Comparison of ENCODE assay signal across 27 mouse cellular contexts in genomic region chr13:73990325-73990724, GRCm38 (mm10). TPM values are rescaled to one million over a fixed set of nuclear protein-coding genes. Genes with fewer than 3 reads are reported as not detected.
DNase-seq lines count a peak whose midpoint lies in the region; ATAC-seq lines count a peak whose summit lies in the region.
"Had no signal": no experiment of that assay in that cellular context is flagged by ENCODE, and none has a peak within 500 bp of the region (broad histone marks: within the 10 kb centered on the region; RNA-seq: fewer than 3 reads in every experiment).

No protein-coding gene starts in this region.

- intact Hi-C loops in left cerebral cortex, postnatal 25 days (cut with DNase I) = no loop called here
- intact Hi-C loops in left cerebral cortex, postnatal 10 days (cut with DNase I) = no loop called here

- H3K4me1 ChIP-seq in liver, embryonic 11.5 days (replicated peaks; ENCODE audit: control insufficient read depth, insufficient read depth, low read length) = no peaks in the 10 kb centered on the region; the same call in none of the 2 replicates
- no peaks in the 10 kb centered on the region for H3K4me1 ChIP-seq in intestine, embryonic 15.5 days (replicated peaks)
- H3K4me1 ChIP-seq in liver, embryonic 16.5 days (ENCODE audit: control insufficient read depth, low read depth, low read length) = peaks cover 14% of the 10 kb centered on the region
- H3K4me1 ChIP-seq: embryonic facial prominence, embryonic 12.5 days; limb, embryonic 12.5 days; lung, embryonic 15.5 days; midbrain, embryonic 12.5 days; neural tube, embryonic 13.5 days had no signal

- no peaks in the 10 kb centered on the region for H3K27me3 ChIP-seq in liver, embryonic 11.5 days (replicated peaks; ENCODE audit: control insufficient read depth, insufficient read depth, low read length)
- H3K27me3 ChIP-seq in intestine, embryonic 15.5 days (replicated peaks) = no peaks in the 10 kb centered on the region
- no peaks in the 10 kb centered on the region for H3K27me3 ChIP-seq in liver, embryonic 16.5 days (ENCODE audit: control insufficient read depth, insufficient read depth, low read depth, low read length)
- H3K27me3 ChIP-seq: embryonic facial prominence, embryonic 12.5 days; limb, embryonic 12.5 days; lung, embryonic 15.5 days; midbrain, embryonic 12.5 days; neural tube, embryonic 13.5 days had no signal

- no peaks in the 10 kb centered on the region for H3K36me3 ChIP-seq in liver, embryonic 11.5 days (ENCODE audit: control insufficient read depth, insufficient read depth, low read length)
- no peaks in the 10 kb centered on the region for H3K36me3 ChIP-seq in intestine, embryonic 15.5 days
- no peaks in the 10 kb centered on the region for H3K36me3 ChIP-seq in liver, embryonic 16.5 days (ENCODE audit: control insufficient read depth, insufficient read depth)
- H3K36me3 ChIP-seq: embryonic facial prominence, embryonic 12.5 days; limb, embryonic 12.5 days; lung, embryonic 15.5 days; midbrain, embryonic 12.5 days; neural tube, embryonic 13.5 days had no signal

- H3K27ac ChIP-seq in liver, embryonic 11.5 days (ENCODE audit: low read depth, low read length) = no peak overlapping the region
- no peak overlapping the region for H3K27ac ChIP-seq in intestine, embryonic 15.5 days
- H3K27ac ChIP-seq in liver, embryonic 16.5 days (ENCODE audit: low read length) = peak overlapping the region; percentile 55; the same call in 1 of the 2 replicates
- H3K27ac ChIP-seq: embryonic facial prominence, embryonic 12.5 days; hindbrain, postnatal 0 days; limb, embryonic 12.5 days; lung, embryonic 15.5 days; macrophage; midbrain, embryonic 12.5 days; neural tube, embryonic 13.5 days had no signal

- ATAC-seq in liver, embryonic 11.5 days (replicated peaks; ENCODE audit: low FRiP score) = peak; percentile 53
- ATAC-seq in intestine, embryonic 15.5 days = peak; percentile 66
- ATAC-seq in liver, embryonic 16.5 days (ENCODE audit: low read depth) = peak; percentile 37
- ATAC-seq in CD4-positive, CD25-positive, alpha-beta regulatory T cell, adult 4 months = no peak

- WGBS in liver, embryonic 11.5 days = 69% methylated on average over 5 of the region's 5 CpGs
- WGBS in intestine, embryonic 15.5 days = 69% methylated on average over 5 of the region's 5 CpGs
- WGBS in liver, embryonic 16.5 days (ENCODE audit: insufficient replicate concordance) = 38% methylated on average over 5 of the region's 5 CpGs

- no peak overlapping the region for H3K4me3 ChIP-seq in liver, embryonic 11.5 days (ENCODE audit: low read depth, low read length)
- no peak overlapping the region for H3K4me3 ChIP-seq in intestine, embryonic 15.5 days (replicated peaks)
- H3K4me3 ChIP-seq in liver, embryonic 16.5 days (ENCODE audit: low read depth, low read length) = no peak overlapping the region
- H3K4me3 ChIP-seq: embryonic facial prominence, embryonic 12.5 days; limb, embryonic 12.5 days; lung, embryonic 15.5 days; midbrain, embryonic 12.5 days; neural tube, embryonic 13.5 days had no signal

- H3K9ac ChIP-seq in liver, embryonic 11.5 days (ENCODE audit: low read depth, low read length) = no peak overlapping the region
- no peak overlapping the region for H3K9ac ChIP-seq in intestine, embryonic 15.5 days
- no peak overlapping the region for H3K9ac ChIP-seq in liver, embryonic 16.5 days (ENCODE audit: low read depth, low read length)
- H3K9ac ChIP-seq: embryonic facial prominence, embryonic 12.5 days; limb, embryonic 12.5 days; lung, embryonic 15.5 days; midbrain, embryonic 12.5 days; neural tube, embryonic 13.5 days had no signal

- no peaks in the 10 kb centered on the region for H3K9me3 ChIP-seq in liver, embryonic 11.5 days (ENCODE audit: control insufficient read depth, low read length)
- H3K9me3 ChIP-seq in intestine, embryonic 15.5 days = no peaks in the 10 kb centered on the region
- H3K9me3 ChIP-seq in liver, embryonic 16.5 days (replicated peaks; ENCODE audit: control insufficient read depth, low read length) = no peaks in the 10 kb centered on the region
- H3K9me3 ChIP-seq: embryonic facial prominence, embryonic 12.5 days; limb, embryonic 12.5 days; lung, embryonic 15.5 days; midbrain, embryonic 12.5 days; neural tube, embryonic 13.5 days had no signal

- H3K4me2 ChIP-seq in liver, embryonic 11.5 days = peak overlapping the region; percentile 4; the same call in 1 of the 2 replicates
- H3K4me2 ChIP-seq in intestine, embryonic 15.5 days (replicated peaks) = no peak overlapping the region
- H3K4me2 ChIP-seq in liver, embryonic 16.5 days (ENCODE audit: low read depth, low read length) = peak overlapping the region; percentile 22; the same call in 1 of the 2 replicates
- H3K4me2 ChIP-seq: embryonic facial prominence, embryonic 12.5 days; limb, embryonic 12.5 days; lung, embryonic 15.5 days; midbrain, embryonic 12.5 days; neural tube, embryonic 13.5 days had no signal

- DNase-seq in liver, embryonic 11.5 days (ENCODE audit: low spot score) = no peak
- no peak for DNase-seq in liver
- no peak for DNase-seq in left cerebral cortex, postnatal 25 days (ENCODE audit: low spot score in 2 of 2)
- DNase-seq in left cerebral cortex, postnatal 10 days (ENCODE audit: extremely low spot score in 1 of 2, low spot score in 2 of 2) = no peak
- DNase-seq: cerebellum, adult 8-10 months; kidney, adult 8-10 months; kidney, postnatal 36 days; layer of hippocampus, adult 9-11 months; thymus, postnatal 36 days had no signal

RNA-seq across cellular contexts. Expression of gene Tppp, which starts 18.9 kb away (rescaled TPM):
- 0.14 and 0.32 TPM in 2 replicates for polyA plus RNA-seq in liver, embryonic 11.5 days (2014; fragmentation: Nextera tagmentation; extraction: Ambion mirVana)
- 2.1 and 2.3 TPM in 2 replicates for polyA plus RNA-seq in intestine, embryonic 15.5 days (2015; fragmentation: Nextera tagmentation; extraction: Ambion mirVana)
- 0.57 and 0.61 TPM in 2 replicates for polyA plus RNA-seq in liver, embryonic 16.5 days (2015; fragmentation: Nextera tagmentation; extraction: Ambion mirVana)
- total RNA-seq in left cerebral cortex, postnatal 25 days (2021) = 100 to 1,000 TPM; 354 to 373 TPM
- 100 to 1,000 TPM; 123 to 126 TPM for total RNA-seq in left cerebral cortex, postnatal 10 days (2021)
- polyA plus RNA-seq in CD4-positive, CD25-positive, alpha-beta regulatory T cell, adult 4 months (2017; shearing (Covaris generic)) = 1 to 10 TPM in 1 of 2 experiments, under 1 TPM in 1; 0.67 to 1.7 TPM
- total RNA-seq: granulocyte monocyte progenitor cell, adult 5-6 weeks; hematopoietic stem cell, adult 5-6 weeks had no signal

RNA-seq across cellular contexts. Expression of gene Zdhhc11, which starts 26.7 kb away (rescaled TPM):
- not detected in 2 replicates for polyA plus RNA-seq in liver, embryonic 11.5 days (2014; fragmentation: Nextera tagmentation; extraction: Ambion mirVana)
- not detected in 2 replicates for polyA plus RNA-seq in intestine, embryonic 15.5 days (2015; fragmentation: Nextera tagmentation; extraction: Ambion mirVana)
- not detected in 2 replicates for polyA plus RNA-seq in liver, embryonic 16.5 days (2015; fragmentation: Nextera tagmentation; extraction: Ambion mirVana)
- total RNA-seq in left cerebral cortex, postnatal 25 days (2021) = not detected
- total RNA-seq in left cerebral cortex, postnatal 10 days (2021) = not detected
- not detected for polyA plus RNA-seq in CD4-positive, CD25-positive, alpha-beta regulatory T cell, adult 4 months (2017; shearing (Covaris generic))
- total RNA-seq: adrenal gland, adult 18-20 months; adrenal gland, postnatal 4 days; gastrocnemius, adult 8-10 months; granulocyte monocyte progenitor cell, adult 5-6 weeks; hematopoietic stem cell, adult 5-6 weeks; hindbrain, postnatal 0 days; left cerebral cortex, adult 8-10 months had no signal
- polyA plus RNA-seq: embryonic facial prominence, embryonic 12.5 days; forebrain, embryonic 11.5 days; heart, embryonic 14.5 days; hindbrain, postnatal 0 days; limb, embryonic 12.5 days; lung, embryonic 15.5 days; macrophage; midbrain, embryonic 12.5 days; neural tube, embryonic 13.5 days had no signal

RNA-seq across cellular contexts. Expression of gene Brd9, which starts 52.7 kb away (rescaled TPM):
- 32.4 and 33.5 TPM in 2 replicates for polyA plus RNA-seq in liver, embryonic 11.5 days (2014; fragmentation: Nextera tagmentation; extraction: Ambion mirVana)
- polyA plus RNA-seq in intestine, embryonic 15.5 days (2015; fragmentation: Nextera tagmentation; extraction: Ambion mirVana) = 34.7 and 37.6 TPM in 2 replicates
- polyA plus RNA-seq in liver, embryonic 16.5 days (2015; fragmentation: Nextera tagmentation; extraction: Ambion mirVana) = 12.9 and 14.1 TPM in 2 replicates
- total RNA-seq in left cerebral cortex, postnatal 25 days (2021) = 10 to 100 TPM; 72.0 to 82.5 TPM
- total RNA-seq in left cerebral cortex, postnatal 10 days (2021) = 10 to 100 TPM; 84.8 to 92.0 TPM
- 10 to 100 TPM; 61.9 to 72.2 TPM for polyA plus RNA-seq in CD4-positive, CD25-positive, alpha-beta regulatory T cell, adult 4 months (2017; shearing (Covaris generic))

RNA-seq across cellular contexts. Expression of gene Trip13, which starts 52.7 kb away (rescaled TPM):
- 60.4 and 61.5 TPM in 2 replicates for polyA plus RNA-seq in liver, embryonic 11.5 days (2014; fragmentation: Nextera tagmentation; extraction: Ambion mirVana)
- polyA plus RNA-seq in intestine, embryonic 15.5 days (2015; fragmentation: Nextera tagmentation; extraction: Ambion mirVana) = 36.8 and 41.3 TPM in 2 replicates
- 13.8 and 14.7 TPM in 2 replicates for polyA plus RNA-seq in liver, embryonic 16.5 days (2015; fragmentation: Nextera tagmentation; extraction: Ambion mirVana)
- total RNA-seq in left cerebral cortex, postnatal 25 days (2021) = 1 to 10 TPM in 1 of 2 experiments, under 1 TPM in 1; 0.82 to 1.1 TPM
- 1 to 10 TPM; 1.6 to 2.0 TPM for total RNA-seq in left cerebral cortex, postnatal 10 days (2021)
- polyA plus RNA-seq in CD4-positive, CD25-positive, alpha-beta regulatory T cell, adult 4 months (2017; shearing (Covaris generic)) = 1 to 10 TPM; 1.2 to 2.0 TPM
